Mouse (Mus musculus): ENCODE results near the gene Sept10. TPM values are rescaled to one million over a fixed set of nuclear protein-coding genes. Genes with fewer than 3 reads are reported as not detected.

The Sept10 gene
- 0.43 TPM for polyA plus RNA-seq (2017; shearing (Covaris generic))

GRCm38 (mm10) chr10:59221473-59222270 lies at the start of gene Sept10, which contains the start of gene Sowahc:
Sept10 (minus strand) TSS chr10:59221847.
Sowahc (plus strand) TSS chr10:59221953.

Other genes with a start within 250 kb of the Sept10 start
- 0.26 TPM for gene Sowahc, start 106 bp upstream of the Sept10 start, polyA plus RNA-seq (2017; shearing (Covaris generic))
- gene P4ha1, start 101.4 kb upstream of the Sept10 start, polyA plus RNA-seq (2017; shearing (Covaris generic)), result 69.0 TPM
- gene Gm10273, start 173.8 kb upstream of the Sept10 start, polyA plus RNA-seq (2017; shearing (Covaris generic)), result 102 TPM
- gene Pla2g12b, start 181.8 kb upstream of the Sept10 start, polyA plus RNA-seq (2017; shearing (Covaris generic)), result not detected
- gene Oit3, start 219.9 kb upstream of the Sept10 start, polyA plus RNA-seq (2017; shearing (Covaris generic)), result 0.14 TPM